Mouse (Mus musculus) intestine, embryonic 16.5 days (tissue): ENCODE measurements around the gene Gm49486. TPM values are rescaled to one million over a fixed set of nuclear protein-coding genes. Genes with fewer than 3 reads are reported as not detected.

Experiments used
- ATAC-seq: fragments of 200-750 bp; cut with Nextera tagmentation; 2 replicates; pipeline ENCODE4 v1.8.0; 2017; ENCODE audit warnings: moderate TSS enrichment, moderate library complexity
- H3K27ac ChIP-seq: fragments of 300-500 bp; sonication (generic); 2 replicates; pipeline ENCODE4 v1.5.1; 2014; ENCODE audit warnings: mild to moderate bottlenecking, low read length
- H3K27me3 ChIP-seq: fragments of 300-500 bp; sonication (generic); replicated peaks from 2 replicates; pipeline ENCODE4 v1.6.1; 2014; ENCODE audit warnings: low read length, control low read depth, mixed read lengths; ENCODE audit not compliant: control insufficient read depth, insufficient read depth
- H3K36me3 ChIP-seq: fragments of 300-500 bp; sonication (generic); 2 replicates; pipeline ENCODE4 v1.6.1; 2014; ENCODE audit warnings: low read length, control low read depth; ENCODE audit not compliant: control insufficient read depth, insufficient read depth
- H3K4me1 ChIP-seq: fragments of 300-500 bp; sonication (generic); 2 replicates; pipeline ENCODE4 v1.6.1; 2014; ENCODE audit warnings: low read length, control low read depth, mixed read lengths; ENCODE audit not compliant: control insufficient read depth, insufficient read depth
- H3K4me2 ChIP-seq: fragments of 300-500 bp; sonication (generic); 2 replicates; pipeline ENCODE4 v1.6.1; 2014; ENCODE audit warnings: low read depth, low read length, control low read depth
- H3K4me3 ChIP-seq: fragments of 300-500 bp; sonication (generic); 2 replicates; pipeline ENCODE4 v1.5.1; 2014; ENCODE audit warnings: mild to moderate bottlenecking, low read length
- H3K9ac ChIP-seq: fragments of 300-500 bp; sonication (generic); 2 replicates; pipeline ENCODE4 v1.6.1; 2014; ENCODE audit warnings: low read depth, low read length
- H3K9me3 ChIP-seq: fragments of 300-500 bp; sonication (generic); 2 replicates; pipeline ENCODE4 v1.6.1; 2016; ENCODE audit warnings: low read length, control low read depth; ENCODE audit not compliant: control insufficient read depth
- WGBS: fragments of 180-500 bp; shearing (Covaris S2); extraction: QIAGEN DNeasy Blood & Tissue Kit; methylation state at CpG from one replicate; pipeline ENCODE4 v1.1.7; 2014; 5-methylcytosine and 5-hydroxymethylcytosine counted together
- polyA plus RNA-seq: library from polyadenylated mRNA; unstranded; fragments of >200 nt; fragmentation: Nextera tagmentation; extraction: Ambion mirVana; gene quantifications from 2 replicates; pipeline ENCODE4 v1.2.1, GENCODE M21; 2015

The Gm49486 gene
- polyA plus RNA-seq, 1 experiment from 2014 or later = 0.32 TPM

DNA sequence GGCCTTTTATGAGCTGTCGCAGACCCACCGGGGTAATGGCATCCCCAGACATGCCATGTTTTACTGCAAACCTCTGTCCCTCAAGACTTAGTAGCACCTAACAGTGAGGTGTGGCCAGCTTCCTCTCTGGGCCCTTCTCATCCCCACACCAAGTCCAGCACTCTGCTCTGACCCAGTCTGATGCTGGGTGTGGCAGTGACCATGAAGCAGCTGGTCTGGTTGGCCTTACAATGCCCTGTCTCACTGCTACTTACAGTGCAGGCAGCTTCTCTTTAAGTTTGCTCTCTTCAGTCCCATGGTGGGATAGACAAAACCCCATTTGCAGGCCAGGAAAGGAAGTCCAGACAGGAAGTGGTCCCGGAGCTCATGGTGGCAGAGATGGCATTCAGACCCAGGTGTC lies 16.1 kb downstream of the Gm49486 start:
- 93% methylated on average over 3 of the region's 3 CpGs for WGBS
- Histone ChIP-seq H3K4me1 (no peaks in the 10 kb centered on the region; the same call in none of the 2 replicates), H3K36me3 (peaks cover 31% of the 10 kb centered on the region), H3K9ac (no peak overlapping the region), H3K4me2 (no peak overlapping the region), H3K4me3 (no peak overlapping the region), H3K27me3 (no peaks in the 10 kb centered on the region), H3K9me3 (no peaks in the 10 kb centered on the region), H3K27ac (no peak overlapping the region)
- no peak for ATAC-seq

DNA sequence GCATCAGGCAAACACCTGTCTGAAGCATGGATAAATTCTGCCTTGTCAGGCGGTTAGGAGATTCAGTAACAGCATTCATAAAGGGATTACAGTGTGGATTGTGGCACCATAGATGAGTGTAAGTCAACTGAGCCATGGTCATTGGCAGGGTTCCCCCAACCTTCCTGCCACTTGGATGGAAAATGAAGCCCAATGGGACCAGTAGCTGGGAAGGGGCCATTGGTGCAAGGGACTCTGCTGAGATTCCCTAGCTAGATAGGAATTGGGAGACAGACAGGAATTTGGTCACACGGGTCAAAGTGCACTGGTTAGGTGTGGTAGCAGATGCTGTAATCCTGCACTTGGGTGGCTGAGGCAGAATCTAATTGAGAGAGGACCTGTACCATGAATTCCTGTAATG lies 21.0 kb downstream of the Gm49486 start:
- H3K4me2 ChIP-seq = no peak overlapping the region
- H3K36me3 ChIP-seq = peaks cover 13% of the 10 kb centered on the region
- 82% methylated on average over 2 of the region's 2 CpGs for WGBS
- peaks cover 15% of the 10 kb centered on the region for H3K4me1 ChIP-seq
- no peaks in the 10 kb centered on the region for H3K9me3 ChIP-seq
- H3K27me3 ChIP-seq = peaks cover 20% of the 10 kb centered on the region
- no peak overlapping the region for H3K4me3 ChIP-seq
- H3K27ac ChIP-seq = no peak overlapping the region
- no peak overlapping the region for H3K9ac ChIP-seq
- no peak for ATAC-seq

DNA sequence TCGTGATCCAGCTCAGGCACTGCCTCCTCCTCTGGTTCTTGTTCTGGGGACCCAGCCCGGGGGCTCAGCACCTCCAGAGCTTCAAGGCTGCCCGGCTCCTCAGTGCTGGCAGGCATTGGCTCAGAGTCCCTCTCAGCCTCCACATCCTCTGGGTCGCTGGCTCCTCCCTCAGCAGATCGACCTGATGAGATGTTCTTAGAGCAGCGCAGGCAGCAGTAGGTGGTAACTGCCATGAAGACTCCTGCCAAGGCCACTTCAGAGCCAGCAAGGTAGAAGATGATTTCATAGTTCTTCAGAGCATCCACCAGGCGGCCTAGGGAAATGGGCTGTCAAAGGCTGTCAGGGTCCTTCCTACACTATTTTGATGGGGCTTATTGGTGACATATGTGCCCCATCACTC lies 22.0 kb downstream of the Gm49486 start:
- 55% methylated on average over 7 of the region's 7 CpGs for WGBS
- H3K27me3 ChIP-seq = peaks cover 20% of the 10 kb centered on the region
- peaks cover 15% of the 10 kb centered on the region for H3K4me1 ChIP-seq
- H3K36me3 ChIP-seq = peaks cover 5% of the 10 kb centered on the region; the same call in 1 of the 2 replicates
- H3K4me3 ChIP-seq = no peak overlapping the region
- ATAC-seq = peak; percentile 8; the same call in 1 of the 2 replicates
- H3K4me2 ChIP-seq = no peak overlapping the region
- no peaks in the 10 kb centered on the region for H3K9me3 ChIP-seq
- no peak overlapping the region for H3K27ac ChIP-seq
- H3K9ac ChIP-seq = no peak overlapping the region

DNA sequence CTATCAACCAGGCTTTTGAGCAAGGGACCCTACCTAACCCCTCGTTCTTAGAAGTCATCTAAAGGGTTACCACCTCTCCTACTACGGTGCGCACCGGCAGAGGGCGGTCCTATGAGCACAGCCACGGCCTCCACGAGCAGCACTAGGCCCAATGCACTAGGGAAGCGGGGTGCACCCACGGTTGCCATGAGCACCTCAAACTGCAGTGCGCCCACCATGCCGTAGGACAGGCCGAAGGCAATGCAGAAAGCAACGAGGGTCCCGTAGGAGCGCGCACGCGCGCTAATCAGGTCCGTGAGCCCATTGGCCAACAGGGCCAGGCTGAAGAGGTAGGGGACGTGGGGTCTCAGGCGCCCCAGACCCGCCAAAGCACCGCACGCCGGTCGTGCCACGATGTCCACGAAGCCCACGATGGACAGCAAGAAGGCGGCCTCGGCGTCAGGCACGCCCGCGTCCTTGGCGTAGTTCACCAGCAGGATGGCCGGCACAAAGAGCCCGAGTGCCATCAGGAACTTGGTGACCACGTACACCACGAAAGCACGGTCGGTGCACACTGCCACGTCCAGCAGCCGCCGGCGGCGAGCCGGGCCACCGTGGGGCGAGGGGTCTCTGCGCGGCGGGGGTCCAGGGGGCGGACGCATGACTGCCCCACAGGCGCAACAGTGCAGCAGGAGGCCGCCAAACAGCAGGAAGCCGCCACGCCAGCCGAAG lies 22.7 kb downstream of the Gm49486 start:
- no peaks in the 10 kb centered on the region for H3K36me3 ChIP-seq
- no peak overlapping the region for H3K27ac ChIP-seq
- ATAC-seq = peak; percentile 77
- 1% methylated on average over 61 of the region's 61 CpGs for WGBS
- no peaks in the 10 kb centered on the region for H3K9me3 ChIP-seq
- H3K9ac ChIP-seq = peak overlapping the region; percentile 73
- peak overlapping the region; percentile 47 for H3K4me3 ChIP-seq
- H3K4me2 ChIP-seq = peak overlapping the region; percentile 92
- H3K4me1 ChIP-seq = peaks cover 15% of the 10 kb centered on the region
- H3K27me3 ChIP-seq = peaks cover 20% of the 10 kb centered on the region

DNA sequence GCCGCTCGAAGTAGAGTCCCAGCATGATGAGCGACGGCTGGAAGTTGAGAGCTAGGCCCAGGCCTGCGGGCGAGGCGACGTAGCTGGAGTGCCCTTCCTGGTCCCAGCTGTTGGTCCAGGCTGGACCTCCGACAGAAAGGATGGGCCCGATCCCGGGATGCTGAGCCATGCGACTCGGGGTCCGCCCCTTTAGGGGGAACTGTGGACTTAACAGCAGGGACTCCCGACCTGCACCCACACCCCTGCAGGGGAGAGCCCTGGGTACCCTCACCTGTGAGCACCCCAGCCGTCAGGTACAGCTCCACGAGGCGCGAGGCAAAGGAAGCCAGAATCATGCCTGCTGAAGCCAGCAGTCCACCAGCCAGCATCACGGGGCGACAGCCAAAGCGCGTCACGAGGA lies 23.4 kb downstream of the Gm49486 start:
- peak; percentile 23; the same call in 1 of the 2 replicates for ATAC-seq
- 31% methylated on average over 24 of the region's 24 CpGs for WGBS
- peak overlapping the region; percentile 92 for H3K4me2 ChIP-seq
- H3K27ac ChIP-seq = no peak overlapping the region
- no peaks in the 10 kb centered on the region for H3K36me3 ChIP-seq
- peak overlapping the region; percentile 73 for H3K9ac ChIP-seq
- H3K4me1 ChIP-seq = peaks cover 15% of the 10 kb centered on the region
- H3K27me3 ChIP-seq = peaks cover 20% of the 10 kb centered on the region
- peak overlapping the region; percentile 47 for H3K4me3 ChIP-seq
- H3K9me3 ChIP-seq = no peaks in the 10 kb centered on the region

DNA sequence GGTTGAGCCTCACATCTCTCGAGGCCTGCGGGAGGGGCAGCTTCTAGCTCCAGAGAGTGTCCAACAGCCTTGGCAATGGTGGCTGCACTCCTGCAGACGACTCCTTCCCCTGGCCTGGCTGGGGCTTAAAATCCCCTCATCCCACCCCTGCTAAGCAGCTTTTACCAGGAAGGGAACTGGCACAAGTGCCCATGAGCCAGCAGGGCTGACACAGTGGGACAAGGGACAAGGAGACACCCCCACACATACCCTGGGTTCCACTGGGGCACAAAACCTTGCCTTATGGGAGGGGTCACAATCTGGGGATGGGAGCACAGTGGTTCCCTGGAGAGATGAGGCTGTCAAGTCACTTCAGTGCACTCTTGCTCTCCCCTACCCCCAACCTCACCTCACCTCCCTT lies 25.5 kb downstream of the Gm49486 start, which contains the start of gene Slc16a8:
Gene Slc16a8 (minus strand): TSS at position 101 of the 400 bp plus-strand sequence.
- Histone ChIP-seq H3K27me3 (peaks cover 20% of the 10 kb centered on the region), H3K36me3 (no peaks in the 10 kb centered on the region), H3K27ac (no peak within 1 kb of the TSS), H3K4me1 (peaks cover 15% of the 10 kb centered on the region), H3K4me2 (no peak within 1 kb of the TSS), H3K9ac (no peak within 1 kb of the TSS), H3K4me3 (no peak within 1 kb of the TSS), H3K9me3 (no peaks in the 10 kb centered on the region)
- 37% methylated on average over 3 of the region's 3 CpGs for WGBS
- ATAC-seq = no peak

DNA sequence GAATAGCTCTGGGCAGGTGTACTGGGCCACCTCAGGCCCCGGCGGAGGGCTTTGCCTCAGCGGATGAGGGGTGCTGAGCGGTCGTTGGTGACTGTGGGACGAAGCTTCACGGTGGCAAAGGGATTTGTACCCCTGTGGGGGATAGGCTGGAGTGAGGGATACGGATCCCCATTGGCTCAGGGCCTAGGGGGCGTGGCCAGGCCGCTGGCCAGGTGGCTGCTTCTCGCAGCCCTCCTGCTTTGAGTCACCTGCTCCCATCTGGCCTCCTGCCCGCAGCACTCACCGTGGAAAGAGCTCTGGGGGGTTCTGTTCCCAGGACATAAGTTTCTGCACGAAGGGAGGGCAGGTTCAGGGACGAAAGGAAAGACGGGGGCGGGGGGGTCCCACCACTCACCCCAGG lies 29.3 kb downstream of the Gm49486 start:
- Histone ChIP-seq H3K4me3 (no peak overlapping the region), H3K9ac (no peak overlapping the region), H3K9me3 (no peaks in the 10 kb centered on the region), H3K36me3 (no peaks in the 10 kb centered on the region), H3K4me1 (peaks cover 11% of the 10 kb centered on the region), H3K4me2 (no peak overlapping the region), H3K27me3 (peaks cover 4% of the 10 kb centered on the region; the same call in 1 of the 2 replicates), H3K27ac (no peak overlapping the region)
- no peak for ATAC-seq
- 33% methylated on average over 17 of the region's 17 CpGs for WGBS

DNA sequence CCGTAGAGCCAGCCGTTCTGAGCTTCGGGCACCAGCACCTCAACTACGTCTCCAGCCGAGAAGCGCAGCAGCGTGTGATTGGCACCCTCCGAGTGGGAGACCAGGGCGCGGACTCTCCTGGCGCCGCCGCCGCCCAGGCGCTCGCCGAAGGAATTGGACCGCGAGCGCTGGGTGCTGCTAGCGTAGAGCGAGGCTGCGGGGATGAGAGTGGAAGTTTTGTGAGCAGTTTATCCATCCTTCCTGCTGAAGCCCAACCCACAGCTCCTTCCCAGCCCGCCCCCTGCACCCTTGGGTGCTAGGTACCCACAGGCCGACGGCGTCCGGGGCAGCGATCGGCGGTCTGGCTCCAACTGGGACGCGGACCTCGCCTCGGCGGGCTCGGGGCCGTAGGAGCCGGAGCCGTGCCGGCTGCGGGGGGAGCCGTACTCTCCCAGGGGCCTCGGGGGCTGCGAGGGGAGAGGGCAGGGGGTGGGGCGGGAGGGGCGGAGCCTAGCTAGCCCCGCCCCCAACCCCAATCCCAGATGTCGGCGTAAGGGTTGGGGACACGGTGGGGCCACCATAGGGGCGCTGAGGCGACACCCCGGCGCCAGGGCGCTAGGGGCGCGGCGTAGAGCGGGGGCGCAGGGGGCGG lies 32.0 kb downstream of the Gm49486 start:
- Histone ChIP-seq H3K27ac (no peak overlapping the region; the same call in 1 of the 2 replicates), H3K4me2 (peak overlapping the region; percentile 100), H3K9me3 (no peaks in the 10 kb centered on the region), H3K27me3 (peaks cover 3% of the 10 kb centered on the region; the same call in 1 of the 2 replicates), H3K36me3 (no peaks in the 10 kb centered on the region), H3K4me1 (peaks cover 11% of the 10 kb centered on the region), H3K9ac (peak overlapping the region; percentile 79), H3K4me3 (peak overlapping the region; percentile 66)
- ATAC-seq = peak; percentile 56
- WGBS = 1% methylated on average over 61 of the region's 62 CpGs

DNA sequence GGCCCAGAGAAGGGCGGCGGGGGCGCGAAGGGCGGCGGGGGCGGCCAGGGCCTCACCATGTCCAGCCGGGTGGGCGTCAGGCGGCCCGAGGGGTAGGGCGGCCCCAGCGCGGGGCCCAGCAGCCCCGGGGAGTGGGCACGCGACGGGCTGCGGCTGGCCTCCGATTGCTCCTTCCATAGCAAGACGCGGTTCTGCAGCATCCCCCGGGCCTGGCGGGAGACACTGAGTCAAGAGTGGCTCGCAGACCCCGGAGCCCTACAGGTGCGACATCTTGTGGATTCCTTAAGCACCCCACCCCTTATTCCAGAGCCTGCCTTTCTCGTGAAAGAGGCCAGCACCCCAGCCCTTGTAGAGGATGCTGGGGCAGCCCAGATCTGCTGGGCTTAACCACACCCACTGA lies 32.6 kb downstream of the Gm49486 start:
- H3K4me3 ChIP-seq = peak overlapping the region; percentile 66
- H3K36me3 ChIP-seq = no peaks in the 10 kb centered on the region
- ATAC-seq = peak; percentile 34
- 0% methylated on average over 21 of the region's 28 CpGs for WGBS
- peaks cover 3% of the 10 kb centered on the region; the same call in 1 of the 2 replicates for H3K27me3 ChIP-seq
- H3K27ac ChIP-seq = peak overlapping the region; percentile 23; the same call in 1 of the 2 replicates
- peak overlapping the region; percentile 79 for H3K9ac ChIP-seq
- peak overlapping the region; percentile 100 for H3K4me2 ChIP-seq
- peaks cover 11% of the 10 kb centered on the region for H3K4me1 ChIP-seq
- no peaks in the 10 kb centered on the region for H3K9me3 ChIP-seq
